Mouse (Mus musculus): ENCODE measurements around the gene Tmcc2.

The Tmcc2 gene

GRCm38 (mm10) chr1:132311174-132311859 lies 79.8 kb downstream of the Tmcc2 start:
- DNase-seq: no peak

GRCm38 (mm10) chr1:132310754-132311153 lies 80.3 kb downstream of the Tmcc2 start:
- no peak for DNase-seq

GRCm38 (mm10) chr1:132308674-132309073 lies 82.4 kb downstream of the Tmcc2 start:
- no peak for DNase-seq

GRCm38 (mm10) chr1:132307962-132308361 lies 83.1 kb downstream of the Tmcc2 start:
- DNase-seq: no peak

- DNase-seq: no peak
Observed at GRCm38 (mm10) chr1:132306808-132307207, 84.3 kb downstream of the Tmcc2 start.

Measured in lung, postnatal 4 days (tissue).